Mouse (Mus musculus): ENCODE data around the gene Abr.

DNA sequence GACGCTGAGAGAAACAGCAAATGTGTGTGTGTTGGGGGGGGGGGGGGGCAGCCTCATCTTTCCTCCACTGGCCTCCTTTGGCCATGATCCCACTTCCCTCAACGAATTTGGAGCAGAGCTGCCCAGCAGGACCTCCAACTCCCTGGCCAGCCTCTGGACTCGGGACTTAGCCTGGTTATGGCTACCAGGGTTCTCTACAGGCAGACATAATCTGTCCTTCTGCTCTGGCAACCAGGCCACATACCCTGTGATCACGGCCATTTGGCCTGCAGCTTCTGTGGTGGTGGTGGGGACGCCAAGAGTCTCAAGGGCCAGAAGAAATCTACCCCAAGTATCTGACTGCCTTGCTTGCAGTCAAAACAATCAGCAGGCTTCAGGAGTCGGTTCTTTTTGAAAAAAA lies 249.6 kb downstream of the Abr start:
- no peak for TF ChIP-seq CTCF (IDR thresholded peaks at IDR 0.05; ENCODE audit: borderline replicate concordance, extremely low read depth, insufficient read depth, insufficient read length)
- no peak for TF ChIP-seq POLR2A (IDR thresholded peaks at IDR 0.05; ENCODE audit: borderline replicate concordance, extremely low read depth, insufficient read depth, insufficient read length, poor library complexity, severe bottlenecking)

All from brain, embryonic 14.5 days (tissue).